Mouse (Mus musculus): ENCODE measurements around the gene Atp2a1. TPM values are rescaled to one million over a fixed set of nuclear protein-coding genes. Genes with fewer than 3 reads are reported as not detected.

Atp2a1 gene
- polyA plus RNA-seq, 1 experiment from 2014 or later, result 5.3 TPM

DNA sequence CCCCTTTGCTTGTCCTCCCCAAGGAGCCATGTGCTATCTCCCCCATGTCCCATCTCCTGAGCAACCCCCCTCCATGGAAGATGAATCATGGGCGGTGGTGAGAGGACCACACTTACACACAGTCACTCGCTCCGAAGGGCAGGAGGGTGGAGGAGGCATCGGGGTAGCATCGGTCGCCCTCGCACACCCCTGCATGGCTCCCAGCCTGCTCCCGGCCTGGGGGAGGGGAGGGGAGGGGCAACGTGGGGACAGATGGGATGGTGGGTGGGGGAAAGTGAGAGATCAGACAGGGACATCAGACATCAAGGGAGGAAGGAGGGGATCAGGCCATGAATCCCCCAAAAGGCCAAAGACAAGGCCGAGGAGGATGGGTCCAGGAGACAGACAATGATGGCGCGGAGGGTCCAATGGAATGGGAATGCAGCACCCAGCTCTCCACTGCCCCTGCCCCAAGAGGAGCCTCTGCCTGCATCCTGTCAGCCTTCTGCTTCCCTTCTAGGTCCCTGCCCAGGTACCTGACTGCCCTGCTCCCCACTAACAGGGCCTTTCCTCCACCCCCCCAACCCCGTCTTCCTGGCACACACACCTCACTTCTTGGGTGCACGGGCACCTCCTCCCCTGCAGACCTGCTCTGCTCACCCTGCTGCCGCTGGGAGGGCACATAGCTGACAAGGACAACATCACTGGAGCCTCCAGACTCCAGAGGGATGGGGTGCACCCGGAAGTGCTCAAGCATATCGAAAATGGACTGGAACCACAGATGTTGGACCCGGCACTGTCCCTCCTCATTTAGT lies 5.1 kb upstream of the Atp2a1 start:
- Histone ChIP-seq H3K4me3 (no peak overlapping the region), H3K27me3 (ENCODE audit: low read depth, poor library complexity, severe bottlenecking) (peaks cover 5% of the 10 kb centered on the region; the same call in 1 of the 2 replicates), H3K9me3 (replicated peaks) (no peaks in the 10 kb centered on the region), H3K27ac (no peak overlapping the region), H3K4me1 (peaks cover 25% of the 10 kb centered on the region), H3K36me3 (peaks cover 74% of the 10 kb centered on the region)
- 90% methylated on average over 18 of the region's 18 CpGs for WGBS
- no peak for DNase-seq (ENCODE audit: low spot score)

GRCm38 (mm10) chr7:126467271-126467670 lies 4.4 kb upstream of the Atp2a1 start:
- H3K4me1 ChIP-seq, result peaks cover 31% of the 10 kb centered on the region
- no peak overlapping the region for H3K4me3 ChIP-seq
- peak; percentile 56 for DNase-seq (ENCODE audit: low spot score)
- no peak overlapping the region for H3K27ac ChIP-seq
- peaks cover 8% of the 10 kb centered on the region; the same call in 1 of the 2 replicates for H3K27me3 ChIP-seq (ENCODE audit: low read depth, poor library complexity, severe bottlenecking)
- no peaks in the 10 kb centered on the region for H3K9me3 ChIP-seq (replicated peaks)
- peaks cover 66% of the 10 kb centered on the region for H3K36me3 ChIP-seq
- WGBS, result 69% methylated on average over 5 of the region's 5 CpGs

- H3K4me1 ChIP-seq, result peaks cover 36% of the 10 kb centered on the region
- peaks cover 8% of the 10 kb centered on the region; the same call in 1 of the 2 replicates for H3K27me3 ChIP-seq (ENCODE audit: low read depth, poor library complexity, severe bottlenecking)
- no peak overlapping the region for H3K4me3 ChIP-seq
- WGBS, result 92% methylated on average over 5 of the region's 5 CpGs
- H3K9me3 ChIP-seq (replicated peaks), result no peaks in the 10 kb centered on the region
- peaks cover 61% of the 10 kb centered on the region for H3K36me3 ChIP-seq
- no peak overlapping the region for H3K27ac ChIP-seq
- DNase-seq (ENCODE audit: low spot score), result no peak
These were observed 3.8 kb upstream of the Atp2a1 start for GRCm38 (mm10) chr7:126466707-126467106.

DNA sequence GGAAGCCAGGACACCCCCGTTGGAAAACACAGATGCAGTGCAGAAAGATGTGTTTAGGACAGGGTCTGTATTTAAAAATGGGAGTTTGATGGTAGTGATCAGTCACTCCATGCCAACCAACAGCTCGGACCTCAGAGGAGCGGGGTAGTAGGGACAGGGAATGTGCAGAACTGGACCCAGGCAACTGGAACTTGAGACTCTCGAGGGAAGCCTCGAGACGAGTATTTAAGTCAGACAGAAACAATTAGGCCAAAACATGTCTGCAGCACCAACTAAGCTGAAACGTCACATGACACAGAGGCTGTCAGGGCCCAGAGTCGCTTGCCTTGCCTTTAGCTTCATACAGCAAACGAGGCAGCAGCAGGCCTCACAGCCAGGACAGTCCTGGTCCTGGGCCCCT lies 3.2 kb upstream of the Atp2a1 start:
- H3K36me3 ChIP-seq, result peaks cover 55% of the 10 kb centered on the region
- H3K9me3 ChIP-seq (replicated peaks), result no peaks in the 10 kb centered on the region
- 66% methylated on average over 9 of the region's 9 CpGs for WGBS
- H3K27ac ChIP-seq, result no peak overlapping the region
- peaks cover 42% of the 10 kb centered on the region for H3K4me1 ChIP-seq
- DNase-seq (ENCODE audit: low spot score), result no peak
- no peak overlapping the region for H3K4me3 ChIP-seq
- peaks cover 8% of the 10 kb centered on the region; the same call in 1 of the 2 replicates for H3K27me3 ChIP-seq (ENCODE audit: low read depth, poor library complexity, severe bottlenecking)

DNA sequence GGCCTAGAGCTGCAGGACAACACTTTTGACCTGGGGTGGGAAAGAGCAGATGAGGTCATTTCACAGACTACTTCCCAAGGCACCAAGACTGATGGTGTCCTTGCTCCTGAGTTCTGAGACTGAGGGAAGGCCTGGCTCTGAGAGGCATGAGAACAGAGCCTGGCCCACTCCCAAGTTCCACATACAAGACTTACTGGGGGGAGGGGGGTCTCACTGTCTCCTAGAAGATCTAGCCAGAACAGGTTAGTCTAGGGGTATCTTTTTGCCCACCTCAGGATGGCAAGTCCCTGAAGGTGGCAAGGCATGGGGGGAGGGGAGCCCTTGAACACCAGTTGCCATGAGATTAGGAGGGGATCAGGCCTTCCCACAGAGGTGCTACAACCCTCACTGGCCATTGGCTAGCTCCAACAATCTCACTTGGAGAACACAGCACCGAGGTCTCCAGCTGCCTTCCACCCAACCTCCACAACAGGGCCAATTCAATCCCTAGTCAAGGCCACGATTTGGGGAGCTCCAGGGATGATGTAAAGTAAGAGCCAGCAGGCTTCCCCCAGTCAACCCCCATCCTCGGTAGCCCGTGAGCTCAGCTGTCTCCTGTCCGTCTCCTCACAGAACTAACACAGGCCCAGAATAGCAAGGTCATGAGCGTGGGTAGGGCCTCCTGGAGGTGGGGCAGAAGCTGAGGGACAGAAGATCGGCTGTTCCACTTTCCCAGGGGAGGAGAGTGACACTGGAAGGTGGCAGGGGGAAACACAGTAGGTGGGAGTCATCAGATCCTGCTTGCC lies 2.5 kb upstream of the Atp2a1 start:
- Histone ChIP-seq H3K36me3 (peaks cover 48% of the 10 kb centered on the region), H3K4me1 (peaks cover 49% of the 10 kb centered on the region), H3K27ac (peak overlapping the region; percentile 46; the same call in 1 of the 2 replicates), H3K4me3 (no peak overlapping the region), H3K27me3 (ENCODE audit: low read depth, poor library complexity, severe bottlenecking) (peaks cover 8% of the 10 kb centered on the region; the same call in 1 of the 2 replicates), H3K9me3 (replicated peaks) (no peaks in the 10 kb centered on the region)
- 50% methylated on average over 7 of the region's 7 CpGs for WGBS
- no peak for DNase-seq (ENCODE audit: low spot score)

DNA sequence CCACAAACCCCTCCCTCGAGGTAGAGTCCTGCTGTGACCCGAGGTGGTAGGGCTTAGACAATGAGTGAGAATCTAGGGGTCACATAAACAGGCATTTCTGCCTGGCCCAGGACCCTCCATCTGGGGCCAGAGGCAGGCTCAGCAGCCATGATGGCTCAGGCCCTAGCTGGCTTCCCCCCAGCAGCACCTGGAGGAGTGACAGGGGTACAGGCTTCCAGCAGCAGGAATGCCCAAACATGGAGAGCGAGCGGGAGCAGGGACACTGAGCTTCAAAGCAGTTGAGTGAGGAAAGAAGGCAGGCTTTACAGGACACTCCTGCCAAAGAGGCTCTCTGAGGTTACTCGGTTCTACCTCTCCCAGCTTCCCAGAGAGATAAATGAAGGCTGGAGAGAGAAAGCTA lies 1.9 kb upstream of the Atp2a1 start:
- 32% methylated on average over 5 of the region's 5 CpGs for WGBS
- peaks cover 8% of the 10 kb centered on the region; the same call in 1 of the 2 replicates for H3K27me3 ChIP-seq (ENCODE audit: low read depth, poor library complexity, severe bottlenecking)
- no peak overlapping the region for H3K4me3 ChIP-seq
- peak overlapping the region; percentile 46; the same call in 1 of the 2 replicates for H3K27ac ChIP-seq
- no peak for DNase-seq (ENCODE audit: low spot score)
- H3K4me1 ChIP-seq, result peaks cover 51% of the 10 kb centered on the region
- H3K36me3 ChIP-seq, result peaks cover 42% of the 10 kb centered on the region
- H3K9me3 ChIP-seq (replicated peaks), result no peaks in the 10 kb centered on the region

GRCm38 (mm10) chr7:126464121-126464520 lies 1.2 kb upstream of the Atp2a1 start:
- Histone ChIP-seq H3K27me3 (ENCODE audit: low read depth, poor library complexity, severe bottlenecking) (peaks cover 8% of the 10 kb centered on the region; the same call in 1 of the 2 replicates), H3K36me3 (peaks cover 35% of the 10 kb centered on the region), H3K4me3 (no peak overlapping the region), H3K27ac (no peak overlapping the region), H3K9me3 (replicated peaks) (no peaks in the 10 kb centered on the region), H3K4me1 (peaks cover 53% of the 10 kb centered on the region)
- 47% methylated on average over 4 of the region's 4 CpGs for WGBS
- DNase-seq (ENCODE audit: low spot score), result no peak

DNA sequence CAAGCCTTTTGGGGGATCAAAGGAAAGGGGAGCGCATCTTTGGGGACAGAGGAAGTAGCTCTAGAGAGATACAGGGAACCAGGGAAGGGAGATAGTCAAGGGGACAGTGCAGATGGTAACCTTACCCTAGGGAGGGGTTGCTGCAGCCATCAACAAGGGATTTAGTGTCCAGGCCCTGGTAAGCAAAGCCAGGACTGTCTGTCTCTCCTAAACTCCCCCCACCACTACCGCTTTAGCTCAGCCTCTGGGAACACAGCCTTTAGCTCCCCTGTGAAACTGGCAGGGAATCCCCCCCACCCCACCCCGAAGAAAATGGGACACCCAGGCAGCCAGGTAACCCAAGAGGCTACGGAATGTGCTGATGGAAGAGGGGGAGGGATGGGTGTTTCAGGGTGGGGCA lies 639 bp upstream of the Atp2a1 start:
- 50% methylated on average over 4 of the region's 4 CpGs for WGBS
- DNase-seq (ENCODE audit: low spot score), result no peak
- peak overlapping the region; percentile 27; the same call in 1 of the 2 replicates for H3K27ac ChIP-seq
- H3K9me3 ChIP-seq (replicated peaks), result no peaks in the 10 kb centered on the region
- no peak overlapping the region for H3K4me3 ChIP-seq
- H3K36me3 ChIP-seq, result peaks cover 29% of the 10 kb centered on the region
- peaks cover 8% of the 10 kb centered on the region; the same call in 1 of the 2 replicates for H3K27me3 ChIP-seq (ENCODE audit: low read depth, poor library complexity, severe bottlenecking)
- peaks cover 53% of the 10 kb centered on the region for H3K4me1 ChIP-seq

GRCm38 (mm10) chr7:126461626-126462025 lies 1.3 kb downstream of the Atp2a1 start:
- 73% methylated on average over 3 of the region's 3 CpGs for WGBS
- no peak overlapping the region for H3K4me3 ChIP-seq

GRCm38 (mm10) chr7:126460623-126461399 lies 2.1 kb downstream of the Atp2a1 start:
- no peak for DNase-seq (ENCODE audit: low spot score)
- no peaks in the 10 kb centered on the region for H3K9me3 ChIP-seq (replicated peaks)
- 0 out of 2 replicates have a peak, but pooled peaks cover 3% of the 10 kb centered on the region for H3K36me3 ChIP-seq
- no peak overlapping the region for H3K4me3 ChIP-seq
- H3K4me1 ChIP-seq, result peaks cover 50% of the 10 kb centered on the region
- 46% methylated on average over 10 of the region's 10 CpGs for WGBS
- peaks cover 8% of the 10 kb centered on the region; the same call in 1 of the 2 replicates for H3K27me3 ChIP-seq (ENCODE audit: low read depth, poor library complexity, severe bottlenecking)
- peak overlapping the region; percentile 72 for H3K27ac ChIP-seq

More at GRCm38 (mm10) chr7:126461626-126462025, 1.3 kb downstream of the Atp2a1 start:
- no peak for DNase-seq (ENCODE audit: low spot score)
- peaks cover 8% of the 10 kb centered on the region; the same call in 1 of the 2 replicates for H3K27me3 ChIP-seq (ENCODE audit: low read depth, poor library complexity, severe bottlenecking)
- H3K27ac ChIP-seq, result peak overlapping the region; percentile 72; the same call in 1 of the 2 replicates
- no peaks in the 10 kb centered on the region for H3K9me3 ChIP-seq (replicated peaks)
- H3K4me1 ChIP-seq, result peaks cover 53% of the 10 kb centered on the region
- H3K36me3 ChIP-seq, result peaks cover 10% of the 10 kb centered on the region

DNA sequence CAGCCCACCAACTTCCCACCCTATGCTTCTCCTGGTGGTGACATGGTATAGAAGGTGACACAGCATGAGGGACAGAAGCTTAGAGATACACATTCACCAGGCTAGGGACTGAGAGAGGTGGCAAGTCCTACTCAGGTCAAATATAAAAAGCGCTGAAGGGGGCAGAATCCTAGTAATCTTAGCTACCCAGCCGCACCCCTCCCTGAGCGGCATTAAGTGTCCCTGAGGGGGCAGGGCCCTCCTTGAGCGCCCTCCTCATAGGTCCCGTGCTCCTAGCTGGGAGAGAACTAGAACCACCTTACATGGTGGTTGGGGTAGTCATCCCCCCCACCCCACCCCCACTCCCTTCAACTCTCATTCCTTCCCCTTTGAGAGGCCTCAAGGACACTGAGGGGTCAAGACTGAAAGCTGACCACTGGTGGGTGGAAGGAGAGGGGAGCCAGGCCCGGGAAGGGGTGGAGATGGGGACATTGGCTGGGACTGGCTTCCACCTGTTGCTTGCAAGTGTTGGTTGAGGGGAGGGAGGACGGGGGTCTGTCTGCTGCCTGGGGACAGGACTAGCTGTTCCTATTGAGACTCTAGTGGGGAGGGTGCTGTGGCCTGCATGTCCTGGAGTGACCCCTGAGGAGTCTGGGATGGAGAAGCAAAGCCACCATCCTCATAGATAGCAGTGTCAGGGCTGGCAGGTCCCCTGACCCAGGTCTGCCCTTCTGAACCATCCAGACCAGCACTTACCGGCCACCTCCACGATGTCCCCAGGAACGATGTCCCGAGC lies 3.9 kb downstream of the Atp2a1 start:
- Histone ChIP-seq H3K27me3 (ENCODE audit: low read depth, poor library complexity, severe bottlenecking) (peaks cover 8% of the 10 kb centered on the region; the same call in 1 of the 2 replicates), H3K4me1 (peaks cover 37% of the 10 kb centered on the region), H3K36me3 (no peaks in the 10 kb centered on the region), H3K4me3 (no peak overlapping the region), H3K9me3 (replicated peaks) (no peaks in the 10 kb centered on the region), H3K27ac (no peak overlapping the region)
- 81% methylated on average over 11 of the region's 11 CpGs for WGBS
- DNase-seq (ENCODE audit: low spot score), result no peak

Measured in limb, embryonic 10.5 days (tissue).